Mouse (Mus musculus) neural tube, postnatal 0 days (tissue): ENCODE results near the gene Muc16. TPM values are rescaled to one million over a fixed set of nuclear protein-coding genes. Genes with fewer than 3 reads are reported as not detected.

ENCODE experiments used
- microRNA-seq: library from miRNA; unstranded; fragments of <30 nt; microRNA quantifications from one replicate; pipeline ENCODE4, GENCODE M21; 2016
- polyA plus RNA-seq: library from polyadenylated mRNA; unstranded; fragments of >200 nt; fragmentation: Nextera tagmentation; extraction: Ambion mirVana; gene quantifications from 2 replicates; pipeline ENCODE4 v1.2.1, GENCODE M21; 2015

The Muc16 gene
- not detected in 2 replicates for polyA plus RNA-seq

DNA sequence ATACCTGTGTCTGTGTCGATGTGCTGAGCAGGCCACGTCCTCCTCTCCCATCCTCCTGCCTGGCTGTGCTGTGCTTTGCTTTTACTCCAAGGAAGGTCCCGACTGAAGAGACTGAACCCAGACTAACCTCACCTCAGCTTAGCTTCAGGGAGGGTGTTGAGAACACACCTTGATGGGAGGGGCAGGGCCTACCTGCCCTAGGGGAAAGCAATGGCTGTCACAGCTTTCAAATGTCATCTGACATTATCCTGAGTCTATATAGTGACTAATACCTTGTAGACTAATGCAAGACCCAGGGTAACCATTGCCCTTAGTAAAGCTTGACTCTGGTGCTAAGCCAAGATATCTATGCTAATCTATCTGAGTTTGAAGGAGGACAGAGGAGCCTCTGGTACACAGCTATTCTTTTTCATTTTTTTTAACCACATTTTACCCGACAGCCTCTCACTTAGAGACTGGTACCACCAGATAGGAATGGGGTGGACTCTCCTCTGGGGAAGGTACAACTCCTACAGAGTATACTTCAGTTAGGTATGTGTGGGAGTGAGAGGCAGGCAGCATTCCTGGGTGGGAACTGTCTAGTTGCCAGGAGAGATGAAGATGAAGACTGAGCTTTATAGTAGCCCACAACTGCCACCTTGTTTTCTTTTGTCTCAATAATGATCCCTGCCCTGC is at the start of gene Muc16:
Gene Muc16 (minus strand): TSS at position 51 of the 675 bp plus-strand sequence.

DNA sequence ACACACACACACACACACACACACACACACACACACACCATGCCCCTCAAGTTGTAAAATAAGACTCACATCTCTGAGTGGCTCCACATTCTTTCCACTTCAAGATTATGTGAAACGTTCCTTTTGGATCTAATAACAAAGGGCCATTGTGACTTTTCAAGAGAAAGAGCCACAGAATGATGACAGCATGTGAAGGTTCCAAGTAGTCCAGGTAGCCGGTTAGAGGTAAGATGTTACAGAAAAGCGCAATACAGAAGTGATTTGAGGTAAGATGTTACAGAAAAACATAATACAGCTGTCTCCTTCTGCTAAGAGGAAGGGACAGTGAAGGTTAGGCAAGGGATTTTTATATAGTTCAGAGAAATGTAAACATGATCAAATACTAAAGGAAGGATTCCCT is 196.2 kb downstream of the Muc16 start, which contains the start of the genes Zfp558 and Mbd3l1:
Gene Zfp558 (minus strand): TSS at position 101 of the 400 bp plus-strand sequence.
Gene Mbd3l1 (plus strand): TSS at position 192 of the 400 bp plus-strand sequence.

Small RNA genes within 50 kb of the gene (microRNA-seq; reads per million reads assigned to microRNA genes)
- not detected for gene Gm22854

Other genes with a start within 250 kb of the Muc16 start
- not detected in 2 replicates for gene Mbd3l2, start 243.9 kb downstream of the Muc16 start, polyA plus RNA-seq
- gene Zfp558, start 196.3 kb downstream of the Muc16 start, polyA plus RNA-seq = 12.9 and 13.2 TPM in 2 replicates
- not detected in 2 replicates for gene Mbd3l1, start 196.2 kb downstream of the Muc16 start, polyA plus RNA-seq
- gene Olfr24, start 89.5 kb upstream of the Muc16 start, polyA plus RNA-seq = not detected in 2 replicates
- gene Olfr828, start 145.0 kb upstream of the Muc16 start, polyA plus RNA-seq = not detected in 2 replicates
- not detected in 2 replicates for gene Olfr829, start 180.4 kb upstream of the Muc16 start, polyA plus RNA-seq
- not detected in 2 replicates for gene Olfr830, start 200.2 kb upstream of the Muc16 start, polyA plus RNA-seq